Mouse (Mus musculus) limb, embryonic 12.5 days (tissue): ENCODE data around the gene Fibp. TPM values are rescaled to one million over a fixed set of nuclear protein-coding genes. Genes with fewer than 3 reads are reported as not detected.

Source experiments
- ATAC-seq: fragments of 200-750 bp; cut with Nextera tagmentation; 2 replicates; pipeline ENCODE4 v1.8.0; 2017; ENCODE audit warnings: low read depth, moderate TSS enrichment; ENCODE audit not compliant: insufficient number of reproducible peaks, insufficient read depth, low FRiP score, low TSS enrichment
- H3K27ac ChIP-seq: fragments of 300-500 bp; sonication (generic); 2 replicates; pipeline ENCODE4 v1.5.1; 2016; ENCODE audit warnings: mild to moderate bottlenecking, moderate library complexity
- H3K27me3 ChIP-seq: fragments of 300-500 bp; sonication (generic); 2 replicates; pipeline ENCODE4 v1.6.1; 2016; ENCODE audit warnings: mild to moderate bottlenecking, moderate library complexity
- H3K36me3 ChIP-seq: fragments of 300-500 bp; sonication (generic); 2 replicates; pipeline ENCODE4 v1.6.1; 2016; ENCODE audit warnings: mild to moderate bottlenecking, moderate library complexity
- H3K4me1 ChIP-seq: fragments of 300-500 bp; sonication (generic); replicated peaks from 2 replicates; pipeline ENCODE4 v1.6.1; 2016
- H3K4me2 ChIP-seq: fragments of 300-500 bp; sonication (generic); 2 replicates; pipeline ENCODE4 v1.6.1; 2016; ENCODE audit warnings: mild to moderate bottlenecking, moderate library complexity
- H3K4me3 ChIP-seq: fragments of 300-500 bp; sonication (generic); replicated peaks from 2 replicates; pipeline ENCODE4 v1.5.1; 2016; ENCODE audit warnings: mild to moderate bottlenecking
- H3K9ac ChIP-seq: fragments of 300-500 bp; sonication (generic); replicated peaks from 2 replicates; pipeline ENCODE4 v1.6.1; 2016; ENCODE audit warnings: mild to moderate bottlenecking, moderate library complexity
- H3K9me3 ChIP-seq: fragments of 300-500 bp; sonication (generic); 2 replicates; pipeline ENCODE4 v1.6.1; 2016; ENCODE audit warnings: mild to moderate bottlenecking, moderate library complexity
- WGBS: fragments of 180-500 bp; shearing (Covaris S2); methylation state at CpG from one replicate; pipeline ENCODE4 v1.1.7; 2016; 5-methylcytosine and 5-hydroxymethylcytosine counted together
- polyA plus RNA-seq: library from polyadenylated mRNA; unstranded; fragments of >200 nt; fragmentation: Nextera tagmentation; extraction: Ambion mirVana; gene quantifications from 2 replicates; pipeline ENCODE4 v1.2.1, GENCODE M21; 2016

The Fibp gene
- polyA plus RNA-seq, 1 experiment from 2014 or later, result 140 TPM

- peaks cover 13% of the 10 kb centered on the region for H3K27me3 ChIP-seq
- no peaks in the 10 kb centered on the region for H3K9me3 ChIP-seq
- peak overlapping the region; percentile 83 for H3K4me3 ChIP-seq
- H3K9ac ChIP-seq, result peak overlapping the region; percentile 82; the same call in 1 of the 2 replicates
- peak overlapping the region; percentile 98 for H3K4me2 ChIP-seq
- ATAC-seq, result no peak
- peaks cover 33% of the 10 kb centered on the region for H3K4me1 ChIP-seq
- WGBS, result 67% methylated on average over 8 of the region's 8 CpGs
- no peak overlapping the region for H3K27ac ChIP-seq
- H3K36me3 ChIP-seq, result peaks cover 8% of the 10 kb centered on the region
Measured at GRCm38 (mm10) chr19:5455568-5455967, 4.8 kb upstream of the Fibp start.

GRCm38 (mm10) chr19:5456241-5456921 lies 4.0 kb upstream of the Fibp start:
- Histone ChIP-seq H3K36me3 (peaks cover 8% of the 10 kb centered on the region), H3K9me3 (no peaks in the 10 kb centered on the region), H3K4me2 (peak overlapping the region; percentile 98), H3K27me3 (peaks cover 5% of the 10 kb centered on the region), H3K27ac (peak overlapping the region; percentile 91), H3K4me3 (peak overlapping the region; percentile 83), H3K4me1 (peaks cover 38% of the 10 kb centered on the region), H3K9ac (peak overlapping the region; percentile 82)
- no peak for ATAC-seq
- 3% methylated on average over 26 of the region's 26 CpGs for WGBS

- H3K4me2 ChIP-seq, result peak overlapping the region; percentile 98
- no peaks in the 10 kb centered on the region for H3K27me3 ChIP-seq
- H3K4me3 ChIP-seq, result peak overlapping the region; percentile 83
- peak overlapping the region; percentile 91 for H3K27ac ChIP-seq
- peak; percentile 78 for ATAC-seq
- peaks cover 9% of the 10 kb centered on the region for H3K36me3 ChIP-seq
- under 1% methylated on average over 70 of the region's 70 CpGs for WGBS
- peaks cover 40% of the 10 kb centered on the region for H3K4me1 ChIP-seq
- peak overlapping the region; percentile 82 for H3K9ac ChIP-seq
- no peaks in the 10 kb centered on the region for H3K9me3 ChIP-seq
Measured at GRCm38 (mm10) chr19:5456922-5457745, 3.3 kb upstream of the Fibp start.

- H3K4me3 ChIP-seq, result peak within 1 kb of the TSS; percentile 83
- ATAC-seq, result no peak
- H3K36me3 ChIP-seq, result peaks cover 17% of the 10 kb centered on the region
- peak within 1 kb of the TSS; percentile 82 for H3K9ac ChIP-seq
- 19% methylated on average over 14 of the region's 14 CpGs for WGBS
- no peaks in the 10 kb centered on the region for H3K9me3 ChIP-seq
- peaks cover 40% of the 10 kb centered on the region for H3K4me1 ChIP-seq
- no peaks in the 10 kb centered on the region for H3K27me3 ChIP-seq
- H3K27ac ChIP-seq, result peak within 1 kb of the TSS; percentile 91
- H3K4me2 ChIP-seq, result peak within 1 kb of the TSS; percentile 98
Measured at GRCm38 (mm10) chr19:5457746-5458442, 2.5 kb upstream of the Fibp start, which contains the start of gene Ccdc85b. Gene Ccdc85b, minus strand, starts transcription at chr19:5457894.

GRCm38 (mm10) chr19:5459019-5459418 lies 1.4 kb upstream of the Fibp start:
- WGBS, result 69% methylated on average over 7 of the region's 7 CpGs

GRCm38 (mm10) chr19:5459896-5460295 lies 519 bp upstream of the Fibp start:
- H3K9me3 ChIP-seq, result no peaks in the 10 kb centered on the region
- peak overlapping the region; percentile 80 for H3K9ac ChIP-seq
- peak overlapping the region; percentile 76 for H3K4me3 ChIP-seq
- peaks cover 28% of the 10 kb centered on the region for H3K36me3 ChIP-seq
- no peak for ATAC-seq
- 0 out of 2 replicates have a peak overlapping the region, but pooled peaks have one; percentile 73 for H3K27ac ChIP-seq
- H3K27me3 ChIP-seq, result no peaks in the 10 kb centered on the region
- H3K4me2 ChIP-seq, result peak overlapping the region; percentile 83
- peaks cover 48% of the 10 kb centered on the region for H3K4me1 ChIP-seq
- WGBS, result 26% methylated on average over 3 of the region's 3 CpGs

More at GRCm38 (mm10) chr19:5459019-5459418, 1.4 kb upstream of the Fibp start:
- no peak for ATAC-seq
- Histone ChIP-seq H3K36me3 (peaks cover 27% of the 10 kb centered on the region), H3K4me3 (no peak overlapping the region), H3K27me3 (no peaks in the 10 kb centered on the region), H3K4me2 (no peak overlapping the region), H3K4me1 (peaks cover 46% of the 10 kb centered on the region), H3K9ac (no peak overlapping the region), H3K9me3 (no peaks in the 10 kb centered on the region), H3K27ac (no peak overlapping the region)

- Histone ChIP-seq H3K27ac (no peak overlapping the region), H3K4me1 (peaks cover 33% of the 10 kb centered on the region), H3K4me3 (peak overlapping the region; percentile 76), H3K4me2 (peak overlapping the region; percentile 83), H3K27me3 (no peaks in the 10 kb centered on the region), H3K36me3 (peaks cover 43% of the 10 kb centered on the region), H3K9ac (peak overlapping the region; percentile 80), H3K9me3 (no peaks in the 10 kb centered on the region)
- 88% methylated on average over 6 of the region's 6 CpGs for WGBS
- ATAC-seq, result no peak
Measured at GRCm38 (mm10) chr19:5461411-5461810, 996 bp downstream of the Fibp start.

- Histone ChIP-seq H3K4me3 (no peak overlapping the region), H3K9ac (no peak overlapping the region), H3K27me3 (no peaks in the 10 kb centered on the region), H3K27ac (0 out of 2 replicates have a peak overlapping the region, but pooled peaks have one; percentile 66), H3K36me3 (peaks cover 60% of the 10 kb centered on the region), H3K4me1 (peaks cover 23% of the 10 kb centered on the region), H3K4me2 (no peak overlapping the region), H3K9me3 (no peaks in the 10 kb centered on the region)
- no peak for ATAC-seq
- WGBS, result 89% methylated on average over 9 of the region's 9 CpGs
Measured at GRCm38 (mm10) chr19:5463212-5463611, 2.8 kb downstream of the Fibp start.

- Histone ChIP-seq H3K27me3 (no peaks in the 10 kb centered on the region), H3K4me3 (peak overlapping the region; percentile 28), H3K9me3 (no peaks in the 10 kb centered on the region), H3K9ac (peak overlapping the region; percentile 57), H3K27ac (peak overlapping the region; percentile 66), H3K36me3 (peaks cover 60% of the 10 kb centered on the region), H3K4me1 (peaks cover 23% of the 10 kb centered on the region), H3K4me2 (peak overlapping the region; percentile 53)
- 48% methylated on average over 15 of the region's 15 CpGs for WGBS
- ATAC-seq, result no peak
Measured at GRCm38 (mm10) chr19:5463791-5464562, 3.6 kb downstream of the Fibp start.

GRCm38 (mm10) chr19:5465037-5465436 lies 4.6 kb downstream of the Fibp start:
- WGBS, result 95% methylated on average over 8 of the region's 8 CpGs
- no peak overlapping the region for H3K9ac ChIP-seq

More at GRCm38 (mm10) chr19:5465037-5465436, 4.6 kb downstream of the Fibp start:
- no peak overlapping the region for H3K27ac ChIP-seq
- H3K4me2 ChIP-seq, result no peak overlapping the region
- no peaks in the 10 kb centered on the region for H3K27me3 ChIP-seq
- no peak overlapping the region for H3K4me3 ChIP-seq
- H3K9me3 ChIP-seq, result no peaks in the 10 kb centered on the region
- peaks cover 19% of the 10 kb centered on the region for H3K4me1 ChIP-seq
- H3K36me3 ChIP-seq, result peaks cover 60% of the 10 kb centered on the region
- no peak for ATAC-seq
